Mouse (Mus musculus): ENCODE data around the gene Dnaaf1.

Gene Dnaaf1

DNA sequence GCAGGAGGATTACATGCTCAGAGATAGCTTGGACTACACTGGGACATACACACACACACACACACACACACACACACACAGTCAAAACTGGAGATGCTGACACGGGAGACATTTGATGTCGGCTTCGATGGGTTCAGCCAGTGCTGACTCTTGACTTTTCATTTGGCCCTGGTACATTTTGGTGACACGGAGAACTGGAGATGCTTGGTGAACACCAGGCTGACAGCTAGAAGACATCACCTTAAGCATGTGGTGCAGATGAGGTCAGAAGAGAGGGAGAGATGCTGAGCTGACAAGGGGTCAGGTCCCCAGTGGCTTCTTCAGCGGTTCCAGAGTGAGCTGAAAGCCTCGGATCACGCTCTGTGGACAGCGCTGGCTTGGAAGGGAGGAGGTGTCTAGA lies 48.0 kb downstream of the Dnaaf1 start:
- no peak for DNase-seq (ENCODE audit: low spot score in 2 of 2)

DNA sequence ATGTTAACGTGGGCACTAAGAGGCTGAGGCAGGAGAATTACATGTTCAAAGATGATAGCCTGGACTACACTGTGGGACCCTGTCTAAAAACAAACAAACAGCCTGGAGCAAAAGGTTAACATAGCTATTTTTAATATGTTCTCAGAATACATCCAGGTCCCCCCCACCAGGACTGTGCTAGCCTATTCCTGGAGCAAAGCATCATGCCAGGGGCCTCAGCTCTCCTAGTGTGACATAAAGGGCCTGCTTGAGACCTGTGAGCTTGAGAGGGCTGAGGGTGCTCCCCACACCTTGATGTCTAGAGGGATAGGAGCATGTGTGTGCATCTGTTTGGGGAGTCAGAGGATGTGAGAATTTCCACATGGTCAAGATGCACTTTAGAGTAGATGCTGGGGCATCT lies 48.7 kb downstream of the Dnaaf1 start:
- DNase-seq (ENCODE audit: low spot score in 2 of 2), result no peak

DNA sequence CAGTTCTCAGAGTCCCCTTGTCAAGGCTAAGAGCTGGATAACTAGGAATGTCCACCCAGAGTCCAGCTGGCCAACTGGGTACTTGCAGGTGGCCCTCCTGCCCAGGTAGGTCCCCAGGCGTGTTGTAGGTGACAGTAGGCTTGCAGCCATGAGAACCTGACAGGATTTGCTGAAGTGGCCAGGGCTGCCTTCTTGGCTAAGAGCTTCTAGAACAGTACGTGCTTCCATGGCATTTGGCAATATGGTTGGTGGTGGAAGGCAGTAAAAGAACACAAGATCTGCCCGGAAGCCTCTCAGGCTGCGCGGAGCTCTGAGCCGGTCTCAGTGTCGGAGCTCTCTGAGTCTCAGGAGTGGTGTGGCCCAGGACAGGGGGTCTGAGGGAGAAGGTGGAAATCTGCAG lies 49.9 kb downstream of the Dnaaf1 start:
- no peak for DNase-seq (ENCODE audit: low spot score in 2 of 2)

GRCm38 (mm10) chr8:119625788-119626187 lies 50.8 kb downstream of the Dnaaf1 start:
- no peak for DNase-seq (ENCODE audit: low spot score in 2 of 2)

DNA sequence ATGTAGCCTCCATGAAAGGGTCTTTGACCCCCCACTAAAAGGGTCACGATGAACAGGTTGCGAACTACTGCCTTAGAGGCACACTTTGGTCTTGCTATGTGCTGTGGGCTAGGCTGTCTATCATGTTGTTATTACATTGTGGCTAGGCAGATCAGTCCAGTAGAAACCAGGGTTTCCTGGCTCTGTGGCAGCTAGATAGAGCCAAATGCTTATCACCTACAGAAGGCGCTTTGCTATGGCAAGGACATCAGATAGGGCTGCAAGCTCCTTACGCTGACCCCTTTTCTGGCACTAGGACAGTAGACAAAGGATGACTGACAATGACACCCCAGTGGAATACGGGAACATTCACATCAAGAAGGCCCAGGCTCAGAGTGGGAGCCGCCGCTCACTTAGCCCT lies 52.2 kb downstream of the Dnaaf1 start:
- no peak for DNase-seq (ENCODE audit: low spot score in 2 of 2)

- no peak for DNase-seq (ENCODE audit: low spot score in 2 of 2)
Observed at GRCm38 (mm10) chr8:119627613-119628359, 52.8 kb downstream of the Dnaaf1 start.

DNA sequence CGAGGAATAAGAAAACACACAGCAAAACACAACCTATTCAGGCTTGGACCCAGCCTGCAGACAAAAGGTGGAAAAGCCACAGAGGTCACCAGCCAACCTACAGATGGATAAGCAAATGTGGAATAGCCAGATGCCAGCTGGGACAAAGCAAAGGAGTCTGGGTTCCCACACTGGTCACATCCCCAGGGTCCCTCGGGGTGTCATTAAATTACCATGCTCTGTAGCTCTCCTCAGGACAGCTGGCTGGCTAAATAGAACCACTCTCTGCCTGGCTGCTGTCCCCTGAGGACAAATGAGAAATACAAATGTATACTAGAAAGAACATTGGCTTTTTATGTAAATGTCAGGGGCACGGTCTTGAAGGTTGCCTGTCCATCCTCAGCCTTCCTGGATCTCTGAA lies 55.8 kb downstream of the Dnaaf1 start:
- no peak for DNase-seq (ENCODE audit: low spot score in 2 of 2)

- no peak for DNase-seq (ENCODE audit: low spot score in 2 of 2)
Observed at GRCm38 (mm10) chr8:119632246-119632645, 57.2 kb downstream of the Dnaaf1 start.

DNA sequence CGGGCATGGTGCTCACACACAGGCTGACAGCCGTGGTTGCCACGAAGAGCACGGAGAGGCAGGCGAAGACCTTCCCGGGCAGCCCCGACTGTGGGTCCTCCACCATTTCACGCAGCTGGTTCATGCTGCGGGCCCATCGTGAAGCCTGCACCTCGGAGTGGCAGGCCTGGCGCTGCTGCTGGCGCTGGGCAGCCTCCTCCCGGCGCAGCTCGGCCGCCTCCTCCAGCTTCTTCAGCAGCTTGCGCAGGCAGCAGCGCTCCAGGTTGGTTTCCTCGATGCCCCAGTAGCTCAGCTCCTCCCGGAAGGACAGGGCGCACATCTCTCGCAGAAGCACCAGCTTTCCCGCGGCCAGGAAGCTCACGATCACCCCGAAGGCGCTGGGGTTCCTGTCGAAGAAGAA lies 57.9 kb downstream of the Dnaaf1 start:
- no peak for DNase-seq (ENCODE audit: low spot score in 2 of 2)

GRCm38 (mm10) chr8:119634616-119635336 lies 59.7 kb downstream of the Dnaaf1 start:
- no peak for DNase-seq (ENCODE audit: low spot score in 2 of 2)

DNA sequence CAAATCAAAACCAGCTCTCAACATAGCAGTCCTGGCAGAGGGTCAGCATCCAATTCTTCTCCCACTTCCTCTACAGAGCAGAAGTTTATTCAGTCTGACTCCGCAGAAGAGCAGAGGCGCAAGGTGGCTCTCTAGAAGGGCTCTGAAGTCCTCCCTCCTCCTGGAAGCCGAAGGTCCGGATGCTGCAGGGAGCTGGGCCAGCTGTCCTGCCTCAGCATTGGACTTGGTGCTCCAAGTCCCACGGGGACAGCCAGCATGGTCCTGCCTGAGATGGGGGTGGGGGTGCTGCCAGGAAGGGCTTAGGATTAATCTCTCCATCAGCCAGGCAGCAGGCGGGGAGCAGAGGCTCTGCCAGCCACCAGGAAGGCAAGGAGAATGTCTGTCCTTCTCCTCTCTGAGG lies 60.3 kb downstream of the Dnaaf1 start, which contains the start of gene Kcng4:
Gene Kcng4 (minus strand): TSS at position 303 of the 400 bp plus-strand sequence.
- no peak for DNase-seq (ENCODE audit: low spot score in 2 of 2)

- no peak for DNase-seq (ENCODE audit: low spot score in 2 of 2)
Observed at GRCm38 (mm10) chr8:119635958-119636357, 60.9 kb downstream of the Dnaaf1 start.

DNA sequence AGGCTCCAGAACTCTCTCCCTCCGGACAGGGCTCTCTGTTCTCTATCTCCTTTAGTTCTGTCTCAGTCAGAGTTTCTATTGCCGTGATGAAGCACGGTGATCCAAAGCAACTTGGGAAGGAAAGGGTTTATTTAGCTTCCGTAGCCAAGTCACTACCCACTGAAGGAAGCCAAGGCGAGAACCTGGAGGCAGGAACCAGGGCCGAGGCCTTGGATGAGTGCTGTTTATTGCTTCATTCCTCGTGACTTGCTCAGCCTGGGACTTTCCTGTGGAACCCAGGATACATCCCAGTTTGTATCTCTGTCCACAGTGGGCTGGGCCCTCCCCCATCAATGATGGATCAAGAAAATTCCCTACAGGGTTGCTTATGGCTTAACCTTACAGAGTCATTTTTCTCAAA lies 61.7 kb downstream of the Dnaaf1 start:
- DNase-seq (ENCODE audit: low spot score in 2 of 2), result no peak

GRCm38 (mm10) chr8:119637381-119637780 lies 62.3 kb downstream of the Dnaaf1 start:
- no peak for DNase-seq (ENCODE audit: low spot score in 2 of 2)

DNA sequence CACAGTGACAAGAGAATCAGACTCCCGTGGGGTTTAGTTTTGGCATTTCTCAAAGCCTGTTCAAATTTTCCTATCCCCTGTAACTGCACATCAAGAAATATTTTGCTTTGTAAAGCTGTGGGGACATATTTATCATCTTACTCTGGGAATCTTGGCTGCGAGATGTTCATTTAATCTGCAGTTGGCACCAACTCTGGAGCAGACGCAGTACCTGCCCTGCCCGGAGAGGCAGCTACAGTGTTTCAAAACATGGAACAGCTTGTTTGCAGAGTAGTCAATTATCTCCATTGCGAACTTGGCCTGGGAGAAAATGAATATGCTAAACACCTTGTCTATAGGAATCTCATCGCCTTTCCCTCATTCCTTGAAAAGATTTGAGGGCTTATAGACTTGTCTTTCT lies 63.2 kb downstream of the Dnaaf1 start:
- DNase-seq (ENCODE audit: low spot score in 2 of 2), result no peak

- no peak for DNase-seq (ENCODE audit: low spot score in 2 of 2)
Observed at GRCm38 (mm10) chr8:119639798-119640197, 64.8 kb downstream of the Dnaaf1 start.

DNA sequence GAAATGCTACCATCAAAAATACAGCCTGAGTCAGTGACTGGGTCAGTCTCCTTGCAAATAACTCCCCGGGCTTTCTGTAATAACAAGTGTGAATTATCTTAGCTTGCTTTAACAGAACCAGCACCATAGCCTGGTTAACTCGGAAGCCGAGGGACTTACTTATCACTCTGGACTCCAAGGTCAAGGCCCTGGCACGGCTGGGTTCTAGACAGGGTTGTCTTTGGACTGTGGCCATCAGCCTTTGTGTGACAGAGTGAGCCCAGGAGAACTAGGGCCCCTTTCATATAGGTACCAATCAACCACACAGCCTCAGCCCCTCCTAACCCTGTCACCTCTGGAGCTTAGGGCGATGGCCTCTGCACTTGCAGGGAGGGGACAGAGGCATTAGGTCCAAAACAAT lies 66.0 kb downstream of the Dnaaf1 start:
- DNase-seq (ENCODE audit: low spot score in 2 of 2), result no peak

- no peak for DNase-seq (ENCODE audit: low spot score in 2 of 2)
Observed at GRCm38 (mm10) chr8:119642960-119643359, 67.9 kb downstream of the Dnaaf1 start.

GRCm38 (mm10) chr8:119644429-119644960 lies 69.5 kb downstream of the Dnaaf1 start:
- DNase-seq (ENCODE audit: low spot score in 2 of 2), result no peak

GRCm38 (mm10) chr8:119644981-119645597 lies 70.1 kb downstream of the Dnaaf1 start:
- DNase-seq (ENCODE audit: low spot score in 2 of 2), result no peak

DNA sequence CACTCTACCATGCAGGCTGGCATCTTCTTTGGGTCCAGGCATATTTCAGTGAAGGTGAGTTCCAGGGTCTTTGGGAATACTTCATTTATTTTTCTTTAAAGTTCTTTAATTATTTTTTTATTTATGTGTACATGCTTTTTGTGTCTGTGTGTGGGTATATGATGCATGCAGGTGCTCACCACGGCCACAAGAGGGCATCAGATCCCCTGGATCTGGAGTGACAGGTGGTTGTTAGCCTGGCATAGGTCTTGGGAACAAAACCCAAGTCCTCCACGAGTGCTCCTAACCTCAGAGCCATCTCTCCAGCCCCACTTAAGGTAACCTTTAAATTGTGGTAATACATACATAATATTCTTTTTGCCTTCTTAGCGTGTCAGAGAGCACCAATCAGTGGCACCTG lies 71.2 kb downstream of the Dnaaf1 start:
- no peak for DNase-seq (ENCODE audit: low spot score in 2 of 2)

DNA sequence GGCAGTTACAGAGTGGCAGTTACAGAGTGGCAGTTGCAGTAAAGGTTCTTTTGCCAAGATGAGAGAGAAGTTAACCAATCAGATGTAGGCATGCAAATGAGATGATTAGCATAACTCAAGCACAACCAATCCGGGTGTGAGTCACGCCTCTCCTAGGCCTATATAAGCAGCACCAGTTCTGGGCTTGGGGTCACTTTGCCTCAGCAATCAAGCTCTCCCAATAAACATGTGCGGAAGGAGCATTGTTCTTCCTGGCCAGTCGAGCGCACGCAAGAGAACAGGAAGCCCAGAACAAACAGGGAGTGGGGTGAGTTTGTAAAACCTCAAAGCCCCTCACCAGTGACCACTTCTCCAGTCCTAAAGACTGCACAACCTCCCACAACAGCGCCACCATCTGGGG lies 71.8 kb downstream of the Dnaaf1 start:
- DNase-seq (ENCODE audit: low spot score in 2 of 2), result no peak
